Mouse (Mus musculus) midbrain, embryonic 11.5 days (tissue): ENCODE measurements around the gene H2-Q10. TPM values are rescaled to one million over a fixed set of nuclear protein-coding genes. Genes with fewer than 3 reads are reported as not detected.
"Not testable (repeated sequence)": the region's sequence is repeated elsewhere in the genome, so short reads cannot be mapped to it uniquely, and the experiment has no call there.

Source experiments
- ATAC-seq: fragments of 200-750 bp; cut with Nextera tagmentation; 2 replicates; pipeline ENCODE4 v1.8.0; 2017; ENCODE audit warnings: moderate TSS enrichment, moderate library complexity; ENCODE audit not compliant: low FRiP score
- DNase-seq: peaks from one replicate; pipeline ENCODE4 v3.0.0; 2015; ENCODE audit warnings: low spot score; ENCODE audit errors: missing footprints
- H3K27ac ChIP-seq: fragments of 300-500 bp; sonication (generic); 2 replicates; pipeline ENCODE4 v1.5.1; 2014; ENCODE audit warnings: low read depth, low read length
- H3K27me3 ChIP-seq: fragments of 300-500 bp; sonication (generic); 2 replicates; pipeline ENCODE4 v1.6.1; 2014; ENCODE audit warnings: mild to moderate bottlenecking, low read length, moderate library complexity, mixed read lengths; ENCODE audit not compliant: control insufficient read depth, insufficient read depth
- H3K36me3 ChIP-seq: fragments of 300-500 bp; sonication (generic); 2 replicates; pipeline ENCODE4 v1.6.1; 2014; ENCODE audit warnings: mild to moderate bottlenecking, low read length, moderate library complexity, mixed read lengths; ENCODE audit not compliant: control insufficient read depth, insufficient read depth
- H3K4me1 ChIP-seq: fragments of 300-500 bp; sonication (generic); 2 replicates; pipeline ENCODE4 v1.6.1; 2014; ENCODE audit warnings: low read length; ENCODE audit not compliant: control insufficient read depth, insufficient read depth
- H3K4me2 ChIP-seq: fragments of 300-500 bp; sonication (generic); 2 replicates; pipeline ENCODE4 v1.6.1; 2014; ENCODE audit warnings: mild to moderate bottlenecking, moderate library complexity
- H3K4me3 ChIP-seq: fragments of 300-500 bp; sonication (generic); 2 replicates; pipeline ENCODE4 v1.5.1; 2014; ENCODE audit warnings: low read depth, low read length
- H3K9ac ChIP-seq: fragments of 300-500 bp; sonication (generic); 2 replicates; pipeline ENCODE4 v1.6.1; 2014; ENCODE audit warnings: low read length
- H3K9me3 ChIP-seq: fragments of 300-500 bp; sonication (generic); 2 replicates; pipeline ENCODE4 v1.6.1; 2016; ENCODE audit warnings: low read length; ENCODE audit not compliant: control insufficient read depth
- WGBS: fragments of 180-500 bp; shearing (Covaris S2); extraction: QIAGEN DNeasy Blood & Tissue Kit; methylation state at CpG from one replicate; pipeline ENCODE4 v1.1.7; 2014; 5-methylcytosine and 5-hydroxymethylcytosine counted together
- polyA plus RNA-seq: library from polyadenylated mRNA; unstranded; fragments of >200 nt; fragmentation: Nextera tagmentation; extraction: Ambion mirVana; gene quantifications from 2 replicates; pipeline ENCODE4 v1.2.1, GENCODE M21; 2014

The H2-Q10 gene
- polyA plus RNA-seq, 1 experiment from 2014 or later, result 0.12 TPM

DNA sequence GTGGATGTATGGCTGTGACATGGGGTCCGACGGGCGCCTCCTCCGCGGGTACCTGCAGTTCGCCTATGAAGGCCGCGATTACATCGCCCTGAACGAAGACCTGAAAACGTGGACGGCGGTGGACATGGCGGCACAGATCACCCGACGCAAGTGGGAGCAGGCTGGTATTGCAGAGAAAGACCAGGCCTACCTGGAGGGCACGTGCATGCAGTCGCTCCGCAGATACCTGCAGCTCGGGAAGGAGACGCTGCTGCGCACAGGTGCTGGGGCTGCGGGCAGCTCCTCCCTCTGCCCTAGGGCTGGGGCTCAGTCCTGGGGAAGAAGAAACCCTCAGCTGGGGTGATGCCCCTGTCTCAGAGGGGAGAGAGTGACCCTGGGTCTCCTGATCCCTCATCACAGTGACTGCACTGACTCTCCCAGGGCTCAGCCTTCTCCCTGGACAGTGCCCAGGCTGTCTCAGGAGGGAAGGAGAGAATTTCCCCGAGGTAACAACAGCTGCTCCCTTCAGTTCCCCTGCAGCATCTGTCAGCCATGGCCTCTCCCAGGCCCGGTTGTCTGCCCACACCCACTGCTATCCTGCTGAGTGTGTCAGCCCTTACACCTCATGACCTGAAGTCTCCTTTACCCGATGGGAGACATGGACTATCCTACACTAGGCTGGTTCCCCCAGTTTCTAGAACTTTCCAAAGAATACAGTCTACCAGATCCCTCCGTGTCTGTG lies 29.8 kb upstream of the H2-Q10 start:
- not testable (repeated sequence) for H3K27me3 ChIP-seq, H3K4me2 ChIP-seq, H3K9me3 ChIP-seq, H3K9ac ChIP-seq, H3K27ac ChIP-seq, H3K36me3 ChIP-seq, H3K4me1 ChIP-seq, H3K4me3 ChIP-seq
- DNase-seq, result peak; percentile 87
- peak; percentile 17; the same call in 1 of the 2 replicates for ATAC-seq
- 49% methylated on average over 21 of the region's 27 CpGs for whole genome bisulfite sequencing

DNA sequence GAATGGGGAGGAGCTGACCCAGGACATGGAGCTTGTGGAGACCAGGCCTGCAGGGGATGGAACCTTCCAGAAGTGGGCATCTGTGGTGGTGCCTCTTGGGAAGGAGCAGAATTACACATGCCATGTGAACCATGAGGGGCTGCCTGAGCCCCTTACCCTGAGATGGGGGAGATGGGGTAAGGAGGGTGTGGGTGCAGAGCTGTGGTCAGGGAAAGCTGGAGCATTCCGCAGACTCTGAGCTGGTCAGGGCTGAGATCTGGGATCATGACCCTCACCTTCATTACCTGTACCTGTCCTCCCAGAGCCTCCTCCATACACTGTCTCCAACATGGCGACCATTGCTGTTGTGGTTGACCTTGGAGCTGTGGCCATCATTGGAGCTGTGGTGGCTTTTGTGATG lies 27.5 kb upstream of the H2-Q10 start:
- not testable (repeated sequence) for H3K9ac ChIP-seq, H3K4me2 ChIP-seq, H3K27ac ChIP-seq, H3K27me3 ChIP-seq, ATAC-seq, H3K4me1 ChIP-seq, H3K36me3 ChIP-seq, H3K9me3 ChIP-seq, H3K4me3 ChIP-seq
- peak; percentile 41 for DNase-seq
- 93% methylated on average over 2 of the region's 2 CpGs for WGBS

DNA sequence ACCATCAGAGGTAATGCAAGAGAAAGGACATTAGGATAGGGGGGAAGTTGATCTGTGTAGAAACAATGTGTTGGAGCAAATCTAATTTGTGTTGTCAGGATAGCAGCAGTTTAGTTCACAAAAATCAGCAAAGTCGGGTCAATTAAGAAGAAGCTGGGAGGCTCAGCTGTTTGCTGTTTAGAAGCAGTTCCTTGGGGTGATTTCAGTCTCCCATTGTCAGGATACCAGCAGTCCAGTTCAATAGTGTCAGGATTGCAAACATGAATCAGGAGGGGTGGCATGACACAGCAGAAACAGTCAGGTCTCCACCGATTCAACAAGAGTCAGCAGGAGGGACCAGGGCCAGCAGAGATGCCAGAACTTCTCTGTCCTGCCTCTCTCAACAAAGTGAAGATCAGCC lies 25.4 kb upstream of the H2-Q10 start:
- H3K4me2 ChIP-seq, H3K4me1 ChIP-seq, H3K27ac ChIP-seq, H3K4me3 ChIP-seq, H3K36me3 ChIP-seq, H3K9me3 ChIP-seq, H3K9ac ChIP-seq, ATAC-seq, H3K27me3 ChIP-seq: not testable (repeated sequence)
- DNase-seq, result peak; percentile 54
- WGBS, result 77% methylated on average over 2 of the region's 2 CpGs

- ATAC-seq, H3K4me1 ChIP-seq, H3K4me3 ChIP-seq, H3K9ac ChIP-seq, H3K36me3 ChIP-seq, H3K9me3 ChIP-seq, H3K27me3 ChIP-seq, H3K4me2 ChIP-seq, DNase-seq, H3K27ac ChIP-seq: not testable (repeated sequence)
- no CpG with 5 or more reads among the region's 1 CpGs for WGBS
Measured at GRCm38 (mm10) chr17:35458247-35458646, 11.6 kb upstream of the H2-Q10 start.

DNA sequence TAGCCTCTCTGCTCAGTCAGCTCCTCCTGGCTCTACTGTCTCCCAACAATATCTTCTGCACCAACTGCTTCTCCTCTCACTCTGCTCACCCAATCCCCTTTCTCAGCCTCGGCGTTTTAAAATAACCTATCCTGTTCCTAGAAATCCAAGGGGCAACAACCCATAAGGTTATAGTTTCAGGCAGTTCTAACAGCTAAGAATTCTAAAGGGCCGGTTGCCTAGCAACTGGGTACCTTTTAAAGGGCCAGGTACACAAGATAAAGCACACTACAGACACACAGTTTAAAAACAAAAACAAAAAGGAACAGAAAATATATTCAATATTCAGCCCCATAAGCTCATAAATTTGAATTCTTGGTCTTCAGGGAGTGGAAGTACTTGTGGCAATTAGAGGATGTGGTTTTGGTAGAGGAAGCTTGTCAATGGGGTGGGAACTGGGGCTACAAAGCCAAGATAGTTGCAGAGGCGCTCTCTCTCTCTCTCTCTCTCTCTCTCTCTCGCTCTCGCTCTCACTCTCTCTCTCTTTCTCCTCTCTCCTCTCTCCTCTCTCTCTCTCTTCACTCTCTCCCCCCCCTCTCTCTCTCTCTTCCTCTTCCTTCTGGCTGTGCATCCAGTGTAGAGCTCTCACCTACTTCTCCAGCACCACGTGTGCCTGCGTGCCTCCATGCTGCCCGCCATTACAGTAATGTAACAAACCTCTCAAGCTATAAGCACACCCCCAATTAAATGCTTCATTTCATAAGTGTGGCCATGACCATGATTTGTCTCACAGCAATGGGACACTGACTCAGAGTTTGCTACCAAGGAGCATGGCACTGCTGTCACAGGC lies 9.2 kb upstream of the H2-Q10 start:
- not testable (repeated sequence) for H3K9ac ChIP-seq, H3K36me3 ChIP-seq, H3K4me3 ChIP-seq, H3K4me2 ChIP-seq, H3K27ac ChIP-seq, DNase-seq, H3K4me1 ChIP-seq, H3K27me3 ChIP-seq, H3K9me3 ChIP-seq, ATAC-seq
- 66% methylated on average over 3 of the region's 9 CpGs for WGBS

GRCm38 (mm10) chr17:35465651-35466050 lies 4.2 kb upstream of the H2-Q10 start:
- H3K9me3 ChIP-seq, H3K27ac ChIP-seq, H3K4me3 ChIP-seq, ATAC-seq, H3K4me1 ChIP-seq, H3K4me2 ChIP-seq, H3K36me3 ChIP-seq, H3K9ac ChIP-seq: not testable (repeated sequence)
- 3% methylated on average over 8 of the region's 8 CpGs for WGBS
- peak; percentile 95 for DNase-seq
- H3K27me3 ChIP-seq, result peaks cover 18% of the 10 kb centered on the region

DNA sequence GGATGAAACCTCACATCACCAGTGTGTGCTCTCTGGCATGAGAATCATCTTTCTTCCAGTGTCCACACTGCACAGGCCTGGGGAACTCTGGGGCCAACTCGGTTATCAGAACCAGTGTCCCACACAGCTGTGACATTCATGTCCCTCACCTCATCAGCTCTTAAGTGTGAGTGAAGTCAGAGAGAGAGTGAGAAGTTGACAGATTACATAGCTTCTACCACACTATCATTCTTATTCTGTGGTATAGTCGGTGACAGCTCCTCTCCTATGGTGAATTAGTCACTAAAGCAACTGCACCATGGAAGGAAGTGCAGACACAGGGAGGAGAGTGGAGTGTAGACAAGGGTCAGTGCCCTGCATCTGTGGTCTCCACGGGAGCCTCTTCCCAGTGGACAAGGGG lies 953 bp upstream of the H2-Q10 start:
- not testable (repeated sequence) for H3K36me3 ChIP-seq, H3K27ac ChIP-seq, H3K4me2 ChIP-seq, H3K9me3 ChIP-seq, ATAC-seq, DNase-seq, H3K4me1 ChIP-seq, H3K9ac ChIP-seq, H3K4me3 ChIP-seq
- H3K27me3 ChIP-seq, result peaks cover 21% of the 10 kb centered on the region
- WGBS, result 67% methylated on average over 3 of the region's 3 CpGs

- WGBS, result 2% methylated on average over 9 of the region's 9 CpGs
- no peaks in the 10 kb centered on the region for H3K4me1 ChIP-seq
- DNase-seq, result peak; percentile 92
Measured at GRCm38 (mm10) chr17:35484066-35484465, 14.2 kb downstream of the H2-Q10 start.

GRCm38 (mm10) chr17:35485702-35486101 lies 15.8 kb downstream of the H2-Q10 start:
- Histone ChIP-seq H3K4me2 (no peak overlapping the region), H3K9ac (no peak overlapping the region), H3K27ac (no peak overlapping the region), H3K36me3 (no peaks in the 10 kb centered on the region), H3K9me3 (no peaks in the 10 kb centered on the region), H3K4me1 (no peaks in the 10 kb centered on the region), H3K27me3 (no peaks in the 10 kb centered on the region), H3K4me3 (no peak overlapping the region)
- WGBS, result 43% methylated on average over 4 of the region's 4 CpGs
- DNase-seq (peak; percentile 67), ATAC-seq (no peak)

More at GRCm38 (mm10) chr17:35484066-35484465, 14.2 kb downstream of the H2-Q10 start:
- Histone ChIP-seq H3K27me3 (no peaks in the 10 kb centered on the region), H3K4me2 (no peak overlapping the region), H3K4me3 (no peak overlapping the region), H3K9me3 (no peaks in the 10 kb centered on the region), H3K36me3 (no peaks in the 10 kb centered on the region), H3K9ac (no peak overlapping the region), H3K27ac (no peak overlapping the region)
- ATAC-seq, result no peak
